Mouse (Mus musculus): ENCODE data around the gene Becn1. TPM values are rescaled to one million over a fixed set of nuclear protein-coding genes. Genes with fewer than 3 reads are reported as not detected.
A peak's percentile ranks its signal among the peaks of the same experiment; 100 is the strongest.

Becn1 gene
- polyA plus RNA-seq, 2 experiments, result 60.5 to 86.2 TPM

DNA sequence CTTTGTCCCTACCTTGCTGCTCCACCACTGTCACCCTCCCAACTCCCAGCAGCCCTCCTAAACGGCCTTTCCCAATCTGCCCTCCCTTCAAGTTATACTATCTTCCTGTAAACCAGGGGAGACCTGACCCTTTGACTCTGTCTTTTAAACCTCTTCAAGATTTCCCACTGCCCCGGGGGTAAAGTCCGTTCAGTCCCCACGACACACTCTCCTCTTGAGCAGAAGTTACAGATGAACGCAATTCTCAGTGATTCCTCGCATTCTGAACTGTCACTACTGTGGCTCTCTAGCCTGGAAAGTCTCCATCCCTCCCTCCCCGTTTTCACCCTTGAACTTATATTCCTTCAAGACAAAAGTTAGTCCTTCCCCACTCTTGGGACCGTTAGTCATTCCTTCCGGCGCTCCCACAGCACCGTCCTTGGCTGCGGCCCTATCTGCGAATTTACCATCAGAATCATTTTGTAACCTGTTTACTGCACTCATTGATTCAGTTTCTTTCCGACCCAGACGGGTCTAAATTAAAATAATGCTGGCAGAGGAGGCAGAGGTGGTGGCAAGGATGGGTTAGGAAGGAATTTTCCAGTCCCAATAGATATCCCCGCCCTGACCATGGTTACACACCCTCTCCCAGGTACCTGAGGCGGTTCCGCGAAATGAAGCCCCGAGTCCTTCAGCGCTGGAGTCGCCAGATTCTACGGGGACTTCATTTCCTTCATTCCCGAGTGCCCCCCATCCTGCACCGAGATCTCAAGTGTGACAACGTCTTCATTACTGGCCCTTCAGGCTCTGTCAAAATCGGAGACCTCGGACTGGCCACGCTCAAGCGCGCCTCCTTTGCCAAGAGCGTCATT is 38.7 kb downstream of the Becn1 start:
- H3K4me3 ChIP-seq (ENCODE audit: insufficient read depth in 1 of 2, low read depth in 2 of 2, low read length in 2 of 2), result no peak overlapping the region
- no peak overlapping the region for H3K9ac ChIP-seq (replicated peaks)
- ATAC-seq (ENCODE audit: insufficient read depth) (no peak), DNase-seq (ENCODE audit: low read depth in 3 of 3, low spot score in 3 of 3) (no peak)
- peaks cover 48% of the 10 kb centered on the region for H3K27me3 ChIP-seq (ENCODE audit: control insufficient read depth, insufficient read depth, low read length)
- no peak overlapping the region for H3K27ac ChIP-seq
- TF ChIP-seq CTCF (IDR thresholded peaks at IDR 0.05; ENCODE audit: low read depth) (no peak), EP300 (IDR thresholded peaks at IDR 0.05; ENCODE audit: low read depth) (no peak)
- no peaks in the 10 kb centered on the region for H3K9me3 ChIP-seq (ENCODE audit: control insufficient read depth, low read length)
- no peaks in the 10 kb centered on the region; the same call in 1 of the 2 replicates for H3K36me3 ChIP-seq (replicated peaks; ENCODE audit: control insufficient read depth, insufficient read depth, low read depth)
- H3K4me1 ChIP-seq (replicated peaks; ENCODE audit: control insufficient read depth in 2 of 2, insufficient read depth in 2 of 2, low read length in 1 of 2), result peaks cover 20 to 25% of the 10 kb centered on the region in 2 experiments
- peak overlapping the region; percentile 97; the same call in 1 of the 2 replicates for H3K4me2 ChIP-seq (ENCODE audit: low read depth)
- WGBS (ENCODE audit: insufficient replicate concordance), result 14% methylated on average over 32 of the region's 32 CpGs

DNA sequence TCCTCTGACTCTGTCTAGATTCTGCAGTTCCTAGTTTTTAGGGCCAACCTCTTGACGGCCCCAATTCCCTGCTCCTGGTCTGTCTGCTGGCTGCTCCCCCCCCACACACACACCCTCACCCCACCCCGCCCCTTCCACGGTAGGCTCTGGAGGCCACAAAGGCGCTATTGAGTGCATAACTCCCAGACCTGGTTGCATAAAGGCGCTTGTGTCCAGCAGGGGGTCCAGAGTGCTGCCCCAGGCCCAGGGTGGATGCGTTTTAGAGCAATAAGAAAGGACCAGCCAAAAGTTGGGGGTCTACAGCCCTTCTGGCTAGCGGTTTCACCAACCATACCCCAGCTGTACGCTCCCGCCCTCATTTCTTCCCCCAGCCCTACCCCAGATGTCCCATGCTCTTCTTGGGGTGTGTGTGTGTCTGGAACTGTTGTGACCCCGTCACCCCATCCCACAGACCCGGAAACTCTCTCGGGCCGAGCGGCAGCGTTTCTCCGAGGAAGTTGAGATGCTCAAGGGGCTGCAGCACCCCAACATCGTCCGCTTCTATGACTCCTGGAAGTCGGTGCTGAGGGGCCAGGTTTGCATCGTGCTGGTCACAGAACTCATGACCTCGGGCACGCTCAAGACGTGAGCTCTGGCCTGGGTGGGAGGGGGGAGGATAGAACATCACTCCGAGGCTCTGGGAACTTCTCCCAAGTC is 39.7 kb downstream of the Becn1 start:
- TF ChIP-seq CTCF (IDR thresholded peaks at IDR 0.05; ENCODE audit: low read depth), result 0 out of 2 replicates have a peak, but pooled peaks have one; percentile 15
- no peak for TF ChIP-seq EP300 (IDR thresholded peaks at IDR 0.05; ENCODE audit: low read depth)
- peak overlapping the region; percentile 64 to 76 for H3K4me3 ChIP-seq (ENCODE audit: insufficient read depth in 1 of 2, low read depth in 2 of 2, low read length in 2 of 2)

DNA sequence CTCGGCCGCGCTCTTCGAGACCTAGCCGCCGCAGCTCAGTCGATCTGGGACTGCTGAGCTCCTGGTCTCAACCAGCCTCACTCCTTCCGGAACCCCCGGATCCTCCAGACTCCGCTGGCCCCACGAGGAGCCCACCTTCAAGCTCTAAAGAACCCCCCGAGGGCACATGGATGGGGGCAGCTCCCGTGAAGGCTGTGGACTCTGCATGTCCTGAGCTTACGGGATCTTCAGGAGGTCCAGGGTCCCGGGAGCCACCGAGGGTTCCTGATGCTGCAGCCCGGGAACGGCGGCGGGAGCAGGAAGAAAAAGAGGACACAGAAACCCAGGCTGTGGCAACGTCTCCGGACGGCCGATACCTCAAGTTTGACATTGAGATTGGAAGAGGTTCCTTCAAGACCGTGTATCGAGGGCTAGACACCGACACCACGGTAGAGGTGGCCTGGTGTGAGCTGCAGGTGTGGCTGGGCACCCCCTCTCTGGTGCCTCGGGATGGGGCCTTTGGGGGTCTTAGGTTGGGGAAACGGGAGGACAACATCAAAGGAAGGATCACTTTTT is 41.2 kb downstream of the Becn1 start:
- TF ChIP-seq CTCF (IDR thresholded peaks at IDR 0.05; ENCODE audit: low read depth) (no peak), EP300 (IDR thresholded peaks at IDR 0.05; ENCODE audit: low read depth) (no peak)
- no peak for DNase-seq (ENCODE audit: low read depth in 3 of 3, low spot score in 3 of 3)
- Histone ChIP-seq H3K27me3 (ENCODE audit: control insufficient read depth, insufficient read depth, low read length) (peaks cover 40% of the 10 kb centered on the region), H3K9ac (replicated peaks) (peak overlapping the region; percentile 88), H3K4me3 (ENCODE audit: insufficient read depth in 1 of 2, low read depth in 2 of 2, low read length in 2 of 2) (peak overlapping the region; percentile 64 to 76), H3K27ac (peak overlapping the region; percentile 72), H3K36me3 (replicated peaks; ENCODE audit: control insufficient read depth, insufficient read depth, low read depth) (peaks cover 3% of the 10 kb centered on the region), H3K4me2 (ENCODE audit: low read depth) (peak overlapping the region; percentile 97), H3K9me3 (ENCODE audit: control insufficient read depth, low read length) (no peaks in the 10 kb centered on the region), H3K4me1 (replicated peaks; ENCODE audit: control insufficient read depth in 2 of 2, insufficient read depth in 2 of 2, low read length in 1 of 2) (peaks cover 20 to 28% of the 10 kb centered on the region in 2 experiments)
- no peak for ATAC-seq (ENCODE audit: insufficient read depth)
- under 1% methylated on average over 30 of the region's 30 CpGs for WGBS (ENCODE audit: insufficient replicate concordance)

More for the DNA sequence above, 39.7 kb downstream of the Becn1 start:
- whole genome bisulfite sequencing (ENCODE audit: insufficient replicate concordance), result 5% methylated on average over 24 of the region's 24 CpGs
- Histone ChIP-seq H3K4me1 (replicated peaks; ENCODE audit: control insufficient read depth in 2 of 2, insufficient read depth in 2 of 2, low read length in 1 of 2) (peaks cover 20 to 28% of the 10 kb centered on the region in 2 experiments), H3K9me3 (ENCODE audit: control insufficient read depth, low read length) (no peaks in the 10 kb centered on the region), H3K4me2 (ENCODE audit: low read depth) (peak overlapping the region; percentile 97), H3K36me3 (replicated peaks; ENCODE audit: control insufficient read depth, insufficient read depth, low read depth) (peaks cover 3% of the 10 kb centered on the region), H3K27me3 (ENCODE audit: control insufficient read depth, insufficient read depth, low read length) (peaks cover 48% of the 10 kb centered on the region), H3K27ac (no peak overlapping the region), H3K9ac (replicated peaks) (peak overlapping the region; percentile 36; the same call in 1 of the 2 replicates)
- DNase-seq (ENCODE audit: low read depth in 3 of 3, low spot score in 3 of 3), result no peak
- no peak for ATAC-seq (ENCODE audit: insufficient read depth)

DNA sequence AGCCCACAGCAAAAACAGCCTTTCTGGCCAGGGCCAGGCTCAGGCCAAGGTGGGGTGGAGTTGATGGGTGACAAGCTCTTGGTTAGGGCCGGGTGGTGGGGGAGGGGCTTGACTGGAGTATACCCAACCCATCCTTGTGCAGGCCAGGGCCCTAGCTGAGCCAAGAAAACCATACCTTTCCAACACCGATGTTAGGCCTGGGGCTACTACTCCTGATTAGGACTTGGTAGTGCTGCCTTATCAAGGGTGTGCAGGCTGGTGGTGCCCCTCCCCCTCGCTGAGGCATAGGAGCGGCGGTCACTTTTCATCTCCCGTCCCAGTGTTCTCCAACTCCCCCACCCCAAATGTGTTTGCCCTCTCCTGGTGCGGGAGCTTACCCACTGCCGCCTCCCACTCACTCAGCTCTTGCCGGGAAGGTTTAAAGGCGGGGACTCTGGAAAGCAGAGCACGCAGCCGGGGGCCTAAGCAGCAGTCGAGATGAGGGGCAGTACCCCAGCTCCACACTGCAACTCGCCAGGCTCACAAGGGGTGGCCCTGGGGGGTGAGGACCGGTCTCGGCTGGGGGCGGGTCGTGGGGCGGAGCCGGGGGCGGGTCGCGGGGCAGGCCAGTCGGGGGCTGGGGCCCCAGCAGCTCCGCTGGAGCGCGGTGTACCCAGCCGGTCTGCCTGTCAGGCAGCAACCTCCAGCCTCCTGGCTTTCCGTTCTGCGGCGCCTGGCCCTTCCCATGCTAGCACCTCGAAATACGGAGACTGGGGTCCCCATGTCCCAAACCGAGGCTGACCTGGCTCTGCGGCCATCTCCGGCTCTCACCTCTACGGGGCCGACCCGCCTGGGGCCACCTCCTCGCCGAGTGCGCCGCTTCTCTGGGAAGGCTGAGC is 41.9 kb downstream of the Becn1 start, which contains the start of gene Wnk4:
Gene Wnk4 (plus strand): TSS at position 620 of the 878 bp plus-strand sequence.
- TF ChIP-seq CTCF (IDR thresholded peaks at IDR 0.05; ENCODE audit: low read depth) (no peak; the same call in 1 of the 2 replicates), EP300 (IDR thresholded peaks at IDR 0.05; ENCODE audit: low read depth) (peak; percentile 91)
- Histone ChIP-seq H3K4me3 (ENCODE audit: insufficient read depth in 1 of 2, low read depth in 2 of 2, low read length in 2 of 2) (peak within 1 kb of the TSS; percentile 64 to 76), H3K4me2 (ENCODE audit: low read depth) (peak within 1 kb of the TSS; percentile 97), H3K27ac (peak within 1 kb of the TSS; percentile 72), H3K36me3 (replicated peaks; ENCODE audit: control insufficient read depth, insufficient read depth, low read depth) (peaks cover 3% of the 10 kb centered on the region), H3K4me1 (replicated peaks; ENCODE audit: control insufficient read depth in 2 of 2, insufficient read depth in 2 of 2, low read length in 1 of 2) (peaks cover 20 to 28% of the 10 kb centered on the region in 2 experiments), H3K9ac (replicated peaks) (peak within 1 kb of the TSS; percentile 88), H3K27me3 (ENCODE audit: control insufficient read depth, insufficient read depth, low read length) (peaks cover 33% of the 10 kb centered on the region), H3K9me3 (ENCODE audit: control insufficient read depth, low read length) (no peaks in the 10 kb centered on the region)
- under 1% methylated on average over 43 of the region's 43 CpGs for WGBS (ENCODE audit: insufficient replicate concordance)
- ATAC-seq (ENCODE audit: insufficient read depth) (peak; percentile 93), DNase-seq (ENCODE audit: low read depth in 3 of 3, low spot score in 3 of 3) (peak; percentile 78 to 84 (median 81))
